Mouse (Mus musculus) ES-E14 (cell line): ENCODE measurements around the gene H2-DMa.

Experiments
- CHD2 ChIP-seq: IDR thresholded peaks from 2 replicates; pipeline ENCODE4 v1.6.1; 2014; ENCODE audit warnings: mild to moderate bottlenecking, low read depth, low read length, inconsistent platforms
- HCFC1 ChIP-seq: IDR thresholded peaks from 2 replicates; pipeline ENCODE4 v1.6.1; 2012; ENCODE audit warnings: low read length, inconsistent platforms, borderline replicate concordance; ENCODE audit not compliant: insufficient read depth
- ZC3H11A ChIP-seq: IDR thresholded peaks from 2 replicates; pipeline ENCODE4 v1.6.1; 2012; ENCODE audit warnings: low read depth, mild to moderate bottlenecking, inconsistent platforms, low read length, borderline replicate concordance
- ZNF384 ChIP-seq: IDR thresholded peaks from 2 replicates; pipeline ENCODE4 v1.6.1; 2012; ENCODE audit warnings: low read depth, low read length, inconsistent platforms

DNA sequence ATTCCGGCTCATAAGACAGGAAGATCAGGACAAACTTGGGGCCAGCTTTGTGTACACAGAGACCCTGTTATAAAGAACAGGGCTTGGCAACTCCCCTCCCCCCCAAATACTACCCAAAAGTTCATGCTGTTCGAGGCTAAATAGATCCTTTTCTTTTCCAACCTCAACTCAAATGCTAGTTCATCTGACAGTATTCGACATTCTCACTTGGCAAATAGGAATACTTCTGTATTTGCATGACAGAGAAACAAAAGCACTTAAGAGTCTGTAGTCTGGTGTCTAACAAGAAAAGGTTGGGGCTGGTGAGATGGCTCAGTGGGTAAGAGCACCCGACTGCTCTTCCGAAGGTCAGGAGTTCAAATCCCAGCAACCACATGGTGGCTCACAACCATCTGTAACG lies 10.9 kb upstream of the H2-DMa start:
- TF ChIP-seq ZC3H11A, result no peak
- TF ChIP-seq ZNF384, result no peak
- no peak for TF ChIP-seq HCFC1
- TF ChIP-seq CHD2, result no peak
